In genomic region chr5:124551349-124552093, GRCm38 (mm10) we compare ENCODE assay signal across 8 mouse cellular contexts. TPM values are rescaled to one million over a fixed set of nuclear protein-coding genes. Genes with fewer than 3 reads are reported as not detected.
DNase-seq lines count a peak whose midpoint lies in the region; ATAC-seq and TF ChIP-seq lines count a peak whose summit lies in the region.
"Not testable (repeated sequence)": the region's sequence is repeated elsewhere in the genome, so short reads cannot be mapped to it uniquely, and the experiment has no call there.

No protein-coding gene starts in this region.

- not testable (repeated sequence) for H3K4me2 ChIP-seq in embryonic facial prominence, embryonic 11.5 days (ENCODE audit: low read depth, low read length)
- H3K4me2 ChIP-seq in hindbrain, embryonic 15.5 days: peak overlapping the region; percentile 76
- peak overlapping the region; percentile 73 for H3K4me2 ChIP-seq in lung, embryonic 15.5 days
- H3K4me2 ChIP-seq in neural tube, embryonic 11.5 days (ENCODE audit: low read depth): peak overlapping the region; percentile 75

- H3K4me1 ChIP-seq in embryonic facial prominence, embryonic 11.5 days (ENCODE audit: control insufficient read depth, insufficient read depth, low read length); neural tube, embryonic 11.5 days (ENCODE audit: control insufficient read depth, insufficient read depth, low read length): not testable (repeated sequence)
- H3K4me1 ChIP-seq in hindbrain, embryonic 15.5 days (replicated peaks): peaks cover 19% of the 10 kb centered on the region
- H3K4me1 ChIP-seq in limb, embryonic 10.5 days: peaks cover 13% of the 10 kb centered on the region
- peaks cover 14% of the 10 kb centered on the region for H3K4me1 ChIP-seq in lung, embryonic 15.5 days

- TF ChIP-seq CTCF in gastrocnemius, adult 2 months (IDR thresholded peaks at IDR 0.05): peak; percentile 27

- H3K9me3 ChIP-seq in embryonic facial prominence, embryonic 11.5 days (replicated peaks; ENCODE audit: control insufficient read depth, low read length); hindbrain, embryonic 15.5 days; limb, embryonic 10.5 days (replicated peaks); lung, embryonic 15.5 days; neural tube, embryonic 11.5 days (ENCODE audit: control insufficient read depth, low read length): not testable (repeated sequence)

- H3K27me3 ChIP-seq in embryonic facial prominence, embryonic 11.5 days (ENCODE audit: control insufficient read depth, insufficient read depth, low read length); hindbrain, embryonic 15.5 days; limb, embryonic 10.5 days (ENCODE audit: low read depth, poor library complexity, severe bottlenecking); lung, embryonic 15.5 days; neural tube, embryonic 11.5 days (ENCODE audit: control insufficient read depth, insufficient read depth, low read length): not testable (repeated sequence)

- not testable (repeated sequence) for H3K27ac ChIP-seq in embryonic facial prominence, embryonic 11.5 days (replicated peaks; ENCODE audit: low read depth, low read length); neural tube, embryonic 11.5 days (ENCODE audit: low read depth, low read length)
- peak overlapping the region; percentile 94 for H3K27ac ChIP-seq in gastrocnemius, adult 2 months
- peak overlapping the region; percentile 92; the same call in 1 of the 2 replicates for H3K27ac ChIP-seq in hindbrain, embryonic 15.5 days (replicated peaks)
- peak overlapping the region; percentile 81; the same call in 1 of the 2 replicates for H3K27ac ChIP-seq in limb, embryonic 10.5 days
- peak overlapping the region; percentile 87 for H3K27ac ChIP-seq in lung, embryonic 15.5 days

- WGBS in embryonic facial prominence, embryonic 11.5 days: 33% methylated on average over 5 of the region's 5 CpGs
- WGBS in hindbrain, embryonic 15.5 days: 37% methylated on average over 5 of the region's 5 CpGs
- WGBS in limb, embryonic 10.5 days: 31% methylated on average over 5 of the region's 5 CpGs
- WGBS in lung, embryonic 15.5 days: 31% methylated on average over 5 of the region's 5 CpGs
- 42% methylated on average over 5 of the region's 5 CpGs for WGBS in neural tube, embryonic 11.5 days

- not testable (repeated sequence) for H3K36me3 ChIP-seq in embryonic facial prominence, embryonic 11.5 days (replicated peaks; ENCODE audit: control insufficient read depth, insufficient read depth, low read depth, low read length); neural tube, embryonic 11.5 days (ENCODE audit: control insufficient read depth, insufficient read depth, low read length)
- H3K36me3 ChIP-seq in hindbrain, embryonic 15.5 days: peaks cover 50% of the 10 kb centered on the region
- peaks cover 56% of the 10 kb centered on the region for H3K36me3 ChIP-seq in limb, embryonic 10.5 days
- H3K36me3 ChIP-seq in lung, embryonic 15.5 days: peaks cover 48% of the 10 kb centered on the region

- peak; percentile 59 for DNase-seq in ES-CJ7 (ENCODE audit: low read depth, low spot score)
- peak; percentile 40 for DNase-seq in embryonic facial prominence, embryonic 11.5 days (ENCODE audit: low spot score)
- DNase-seq in gastrocnemius, adult 2 months; limb, embryonic 10.5 days (ENCODE audit: low spot score); neural tube, embryonic 11.5 days (ENCODE audit: low spot score): not testable (repeated sequence)
- peak; percentile 30 for DNase-seq in thymus, postnatal 0 days (ENCODE audit: low spot score)

- peak overlapping the region; percentile 78; the same call in 1 of the 2 replicates for H3K4me3 ChIP-seq in embryonic facial prominence, embryonic 11.5 days (ENCODE audit: low read depth, low read length)
- H3K4me3 ChIP-seq in gastrocnemius, adult 2 months: peak overlapping the region; percentile 96
- H3K4me3 ChIP-seq in hindbrain, embryonic 15.5 days: peak overlapping the region; percentile 96
- peak overlapping the region; percentile 78 for H3K4me3 ChIP-seq in limb, embryonic 10.5 days
- H3K4me3 ChIP-seq in lung, embryonic 15.5 days: peak overlapping the region; percentile 94
- H3K4me3 ChIP-seq in neural tube, embryonic 11.5 days (ENCODE audit: low read depth, low read length): peak overlapping the region; percentile 85

- intact Hi-C loops in gastrocnemius, adult 2 months (cut with DNase I): not testable (repeated sequence)

- not testable (repeated sequence) for ATAC-seq in embryonic facial prominence, embryonic 11.5 days (replicated peaks; ENCODE audit: insufficient number of reproducible peaks, low FRiP score, low TSS enrichment, low read depth); hindbrain, embryonic 15.5 days (ENCODE audit: low FRiP score, low read depth); lung, embryonic 15.5 days (ENCODE audit: borderline replicate concordance, extremely low read depth, low FRiP score, low TSS enrichment); neural tube, embryonic 11.5 days (ENCODE audit: insufficient read depth, low FRiP score, low TSS enrichment)

- H3K9ac ChIP-seq in embryonic facial prominence, embryonic 11.5 days (replicated peaks; ENCODE audit: low read length); hindbrain, embryonic 15.5 days: not testable (repeated sequence)
- peak overlapping the region; percentile 73 for H3K9ac ChIP-seq in lung, embryonic 15.5 days
- H3K9ac ChIP-seq in neural tube, embryonic 11.5 days (ENCODE audit: low read length): peak overlapping the region; percentile 76; the same call in 1 of the 2 replicates

RNA-seq across cellular contexts. Expression of gene Ddx55, which starts 1.1 kb away (rescaled TPM):
- 12.1 and 12.6 TPM in 2 replicates for polyA plus RNA-seq in embryonic facial prominence, embryonic 11.5 days (2014; fragmentation: Nextera tagmentation; extraction: Ambion mirVana)
- total RNA-seq in gastrocnemius, adult 2 months (2021): 1 to 10 TPM; 4.5 to 4.8 TPM
- polyA plus RNA-seq in hindbrain, embryonic 15.5 days (2015; fragmentation: Nextera tagmentation; extraction: Ambion mirVana): 24.8 and 25.1 TPM in 2 replicates
- 17.0 and 18.0 TPM in 2 replicates for polyA plus RNA-seq in limb, embryonic 10.5 days (2016; fragmentation: Nextera tagmentation; extraction: Ambion mirVana)
- 12.3 and 12.5 TPM in 2 replicates for polyA plus RNA-seq in lung, embryonic 15.5 days (2015; fragmentation: Nextera tagmentation; extraction: Ambion mirVana)
- polyA plus RNA-seq in neural tube, embryonic 11.5 days (2014; fragmentation: Nextera tagmentation; extraction: Ambion mirVana): 14.6 and 18.4 TPM in 2 replicates
- polyA plus RNA-seq in thymus, postnatal 0 days (2015; fragmentation: Nextera tagmentation; extraction: Ambion mirVana): 16.5 and 19.7 TPM in 2 replicates

RNA-seq across cellular contexts. Expression of gene Tmed2, which starts 11.0 kb away (rescaled TPM):
- polyA plus RNA-seq in embryonic facial prominence, embryonic 11.5 days (2014; fragmentation: Nextera tagmentation; extraction: Ambion mirVana): 533 and 564 TPM in 2 replicates
- 100 to 1,000 TPM; 144 to 170 TPM for total RNA-seq in gastrocnemius, adult 2 months (2021)
- 335 and 341 TPM in 2 replicates for polyA plus RNA-seq in hindbrain, embryonic 15.5 days (2015; fragmentation: Nextera tagmentation; extraction: Ambion mirVana)
- 501 and 540 TPM in 2 replicates for polyA plus RNA-seq in limb, embryonic 10.5 days (2016; fragmentation: Nextera tagmentation; extraction: Ambion mirVana)
- 636 TPM in 2 replicates for polyA plus RNA-seq in lung, embryonic 15.5 days (2015; fragmentation: Nextera tagmentation; extraction: Ambion mirVana)
- 480 and 486 TPM in 2 replicates for polyA plus RNA-seq in neural tube, embryonic 11.5 days (2014; fragmentation: Nextera tagmentation; extraction: Ambion mirVana)
- polyA plus RNA-seq in thymus, postnatal 0 days (2015; fragmentation: Nextera tagmentation; extraction: Ambion mirVana): 489 and 490 TPM in 2 replicates

RNA-seq across cellular contexts. Expression of gene Rilpl1, which starts 20.3 kb away (rescaled TPM):
- 26.2 and 29.7 TPM in 2 replicates for polyA plus RNA-seq in embryonic facial prominence, embryonic 11.5 days (2014; fragmentation: Nextera tagmentation; extraction: Ambion mirVana)
- 100 to 1,000 TPM; 243 to 286 TPM for total RNA-seq in gastrocnemius, adult 2 months (2021)
- 14.7 and 15.6 TPM in 2 replicates for polyA plus RNA-seq in hindbrain, embryonic 15.5 days (2015; fragmentation: Nextera tagmentation; extraction: Ambion mirVana)
- polyA plus RNA-seq in limb, embryonic 10.5 days (2016; fragmentation: Nextera tagmentation; extraction: Ambion mirVana): 25.2 and 26.1 TPM in 2 replicates
- 20.7 and 20.8 TPM in 2 replicates for polyA plus RNA-seq in lung, embryonic 15.5 days (2015; fragmentation: Nextera tagmentation; extraction: Ambion mirVana)
- 21.3 and 23.2 TPM in 2 replicates for polyA plus RNA-seq in neural tube, embryonic 11.5 days (2014; fragmentation: Nextera tagmentation; extraction: Ambion mirVana)
- 4.6 and 4.8 TPM in 2 replicates for polyA plus RNA-seq in thymus, postnatal 0 days (2015; fragmentation: Nextera tagmentation; extraction: Ambion mirVana)

RNA-seq across cellular contexts. Expression of gene Eif2b1, which starts 27.4 kb away (rescaled TPM):
- 92.2 and 95.1 TPM in 2 replicates for polyA plus RNA-seq in embryonic facial prominence, embryonic 11.5 days (2014; fragmentation: Nextera tagmentation; extraction: Ambion mirVana)
- total RNA-seq in gastrocnemius, adult 2 months (2021): 10 to 100 TPM; 36.7 to 38.5 TPM
- polyA plus RNA-seq in hindbrain, embryonic 15.5 days (2015; fragmentation: Nextera tagmentation; extraction: Ambion mirVana): 60.0 and 63.0 TPM in 2 replicates
- 89.6 and 98.8 TPM in 2 replicates for polyA plus RNA-seq in limb, embryonic 10.5 days (2016; fragmentation: Nextera tagmentation; extraction: Ambion mirVana)
- polyA plus RNA-seq in lung, embryonic 15.5 days (2015; fragmentation: Nextera tagmentation; extraction: Ambion mirVana): 70.1 and 76.6 TPM in 2 replicates
- 81.0 and 94.5 TPM in 2 replicates for polyA plus RNA-seq in neural tube, embryonic 11.5 days (2014; fragmentation: Nextera tagmentation; extraction: Ambion mirVana)
- 69.5 and 71.1 TPM in 2 replicates for polyA plus RNA-seq in thymus, postnatal 0 days (2015; fragmentation: Nextera tagmentation; extraction: Ambion mirVana)

RNA-seq across cellular contexts. Expression of gene Gtf2h3, which starts 27.4 kb away (rescaled TPM):
- 81.5 and 90.1 TPM in 2 replicates for polyA plus RNA-seq in embryonic facial prominence, embryonic 11.5 days (2014; fragmentation: Nextera tagmentation; extraction: Ambion mirVana)
- 10 to 100 TPM; 15.4 to 16.3 TPM for total RNA-seq in gastrocnemius, adult 2 months (2021)
- polyA plus RNA-seq in hindbrain, embryonic 15.5 days (2015; fragmentation: Nextera tagmentation; extraction: Ambion mirVana): 43.8 and 45.3 TPM in 2 replicates
- 115 TPM in 2 replicates for polyA plus RNA-seq in limb, embryonic 10.5 days (2016; fragmentation: Nextera tagmentation; extraction: Ambion mirVana)
- polyA plus RNA-seq in lung, embryonic 15.5 days (2015; fragmentation: Nextera tagmentation; extraction: Ambion mirVana): 56.8 and 57.5 TPM in 2 replicates
- 73.3 and 83.0 TPM in 2 replicates for polyA plus RNA-seq in neural tube, embryonic 11.5 days (2014; fragmentation: Nextera tagmentation; extraction: Ambion mirVana)
- 43.8 and 50.2 TPM in 2 replicates for polyA plus RNA-seq in thymus, postnatal 0 days (2015; fragmentation: Nextera tagmentation; extraction: Ambion mirVana)
